Mouse (Mus musculus) C2C12 (cell line): ENCODE results near the gene Zbtb16. TPM values are rescaled to one million over a fixed set of nuclear protein-coding genes. Genes with fewer than 3 reads are reported as not detected.

ENCODE experiments used
- H3K27me3 ChIP-seq: one replicate; pipeline ENCODE4 v1.6.1; 2011; ENCODE audit not compliant: control insufficient read depth, insufficient read depth, insufficient read length
- H3K36me3 ChIP-seq: one replicate; pipeline ENCODE4 v1.6.1; 2011; ENCODE audit not compliant: control insufficient read depth, insufficient read depth
- H3K4me3 ChIP-seq: one replicate; pipeline ENCODE4 v1.5.1; 2011; ENCODE audit warnings: mild to moderate bottlenecking, control low read depth; ENCODE audit not compliant: poor library complexity, insufficient read depth, severe bottlenecking
- H3K79me2 ChIP-seq: one replicate; pipeline ENCODE4 v1.6.1; 2011; ENCODE audit not compliant: control insufficient read depth, insufficient read depth
- H3K79me3 ChIP-seq: one replicate; pipeline ENCODE4 v1.6.1; 2011; ENCODE audit warnings: low read depth, control low read depth
- H3ac ChIP-seq: one replicate; pipeline ENCODE3; 2011; ENCODE audit warnings: low read depth; ENCODE audit not compliant: control insufficient read depth, insufficient read length
- CEBPB ChIP-seq: IDR thresholded peaks from one replicate; pipeline ENCODE4 v1.6.1; 2011; ENCODE audit warnings: low read depth, mild to moderate bottlenecking, control low read depth, moderate library complexity
- CTCF ChIP-seq: IDR thresholded peaks from one replicate; pipeline ENCODE4 v1.5.1; 2011; ENCODE audit not compliant: control insufficient read depth, insufficient read depth, insufficient read length
- FOSL1 ChIP-seq: IDR thresholded peaks from one replicate; pipeline ENCODE4 v1.8.0; 2011; ENCODE audit warnings: mild to moderate bottlenecking, low read length; ENCODE audit not compliant: poor library complexity, insufficient read depth, severe bottlenecking
- MAX ChIP-seq: IDR thresholded peaks from one replicate; pipeline ENCODE4 v1.6.1; 2011; ENCODE audit warnings: mild to moderate bottlenecking, control low read depth
- MYOD1 ChIP-seq: IDR thresholded peaks from one replicate; pipeline ENCODE4 v1.6.1; 2011; ENCODE audit warnings: low read depth; ENCODE audit not compliant: control insufficient read depth, insufficient read length
- MYOG ChIP-seq: IDR thresholded peaks from one replicate; pipeline ENCODE4 v1.6.1; 2011; ENCODE audit not compliant: control insufficient read depth, insufficient read length; ENCODE audit errors: extremely low read depth
- USF1 ChIP-seq: IDR thresholded peaks from one replicate; pipeline ENCODE4 v1.6.1; 2011; ENCODE audit warnings: low read depth, mild to moderate bottlenecking, control low read depth, moderate library complexity
- polyA plus RNA-seq: library from polyadenylated mRNA; unstranded; fragments of >200 nt; fragmentation: generic; extraction: Trizol; gene quantifications from one replicate; pipeline ENCODE4 v1.2.1, GENCODE M21; 2012; ENCODE audit warnings: missing spikeins

Zbtb16 gene
- polyA plus RNA-seq, 1 experiment = not detected

GRCm38 (mm10) chr9:48633147-48633546 lies 202.9 kb downstream of the Zbtb16 start:
- no peak for TF ChIP-seq CEBPB
- no peak for TF ChIP-seq CTCF
- no peak for TF ChIP-seq MAX
- no peak for TF ChIP-seq MYOG
- TF ChIP-seq FOSL1 = no peak
- TF ChIP-seq USF1 = no peak
- no peak for TF ChIP-seq MYOD1
- H3K79me2 ChIP-seq = no peaks in the 10 kb centered on the region
- H3K27me3 ChIP-seq = no peaks in the 10 kb centered on the region
- H3K79me3 ChIP-seq = no peaks in the 10 kb centered on the region
- H3ac ChIP-seq = no peak overlapping the region
- no peaks in the 10 kb centered on the region for H3K36me3 ChIP-seq
- H3K4me3 ChIP-seq = no peak overlapping the region

GRCm38 (mm10) chr9:48619268-48619667 lies 216.8 kb downstream of the Zbtb16 start:
- no peak overlapping the region for H3K4me3 ChIP-seq
- H3K36me3 ChIP-seq = no peaks in the 10 kb centered on the region
- TF ChIP-seq MYOG (no peak), MYOD1 (no peak), CTCF (no peak), USF1 (no peak), MAX (no peak), CEBPB (no peak), FOSL1 (no peak)
- H3K79me3 ChIP-seq = no peaks in the 10 kb centered on the region
- no peak overlapping the region for H3ac ChIP-seq
- H3K79me2 ChIP-seq = no peaks in the 10 kb centered on the region
- no peaks in the 10 kb centered on the region for H3K27me3 ChIP-seq

- Histone ChIP-seq H3K27me3 (no peaks in the 10 kb centered on the region), H3K4me3 (no peak overlapping the region), H3K79me3 (no peaks in the 10 kb centered on the region), H3K79me2 (no peaks in the 10 kb centered on the region), H3ac (no peak overlapping the region), H3K36me3 (no peaks in the 10 kb centered on the region)
- no peak for TF ChIP-seq MYOD1
These were observed 217.4 kb downstream of the Zbtb16 start for GRCm38 (mm10) chr9:48618589-48618988.

- Histone ChIP-seq H3K27me3 (no peaks in the 10 kb centered on the region), H3ac (no peak overlapping the region), H3K79me3 (no peaks in the 10 kb centered on the region), H3K79me2 (no peaks in the 10 kb centered on the region), H3K4me3 (no peak overlapping the region), H3K36me3 (no peaks in the 10 kb centered on the region)
- TF ChIP-seq MYOG (no peak), USF1 (no peak)
These were observed 217.9 kb downstream of the Zbtb16 start for GRCm38 (mm10) chr9:48618111-48618510.

- H3K27me3 ChIP-seq = no peaks in the 10 kb centered on the region
- H3ac ChIP-seq = no peak overlapping the region
- no peaks in the 10 kb centered on the region for H3K79me3 ChIP-seq
- H3K79me2 ChIP-seq = no peaks in the 10 kb centered on the region
- no peak overlapping the region for H3K4me3 ChIP-seq
- TF ChIP-seq MAX = no peak
- no peak for TF ChIP-seq USF1
- TF ChIP-seq CTCF = no peak
- no peak for TF ChIP-seq MYOD1
- no peak for TF ChIP-seq FOSL1
- no peak for TF ChIP-seq CEBPB
- TF ChIP-seq MYOG = no peak
- H3K36me3 ChIP-seq = no peaks in the 10 kb centered on the region
These were observed 218.5 kb downstream of the Zbtb16 start for GRCm38 (mm10) chr9:48617511-48618010.

- TF ChIP-seq USF1 (no peak), CTCF (no peak), MAX (no peak), CEBPB (no peak), MYOD1 (no peak), FOSL1 (no peak), MYOG (no peak)
- H3K36me3 ChIP-seq = no peaks in the 10 kb centered on the region
- H3K79me3 ChIP-seq = no peaks in the 10 kb centered on the region
- no peak overlapping the region for H3K4me3 ChIP-seq
- no peaks in the 10 kb centered on the region for H3K27me3 ChIP-seq
- H3ac ChIP-seq = no peak overlapping the region
- no peaks in the 10 kb centered on the region for H3K79me2 ChIP-seq
These were observed 222.8 kb downstream of the Zbtb16 start for GRCm38 (mm10) chr9:48613221-48613620.
